Mouse (Mus musculus) forelimb bud, embryonic 11.5 days (tissue): ENCODE measurements around the gene Alas2.

Experiments
- DNase-seq: peaks from one replicate; pipeline ENCODE4 v3.0.0-alpha.2; 2012; ENCODE audit warnings: low read depth, low spot score

The Alas2 gene

DNA sequence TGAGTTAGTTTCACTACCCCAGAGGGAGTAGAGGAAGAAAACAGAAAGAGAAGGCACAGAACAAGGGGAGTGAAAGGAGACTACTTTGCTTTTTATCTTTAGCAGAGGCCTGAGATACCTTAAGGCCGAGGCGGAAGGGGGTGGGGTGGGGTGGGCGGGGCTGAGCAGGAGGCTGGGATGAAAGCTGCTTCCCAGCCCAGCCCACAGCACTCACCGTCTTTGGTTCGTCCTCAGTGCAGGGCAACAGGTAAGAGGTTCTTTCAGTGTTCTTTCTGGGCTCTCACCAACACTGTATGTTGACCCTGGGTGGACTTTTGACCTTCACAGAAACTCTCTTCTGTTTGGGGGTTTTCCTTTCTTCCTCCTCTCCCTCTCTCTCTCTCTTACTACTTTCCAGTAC, at the start of gene Alas2:
Alas2 (plus strand) TSS at position 137 of the 400 bp plus-strand sequence.
- no peak for DNase-seq

DNA sequence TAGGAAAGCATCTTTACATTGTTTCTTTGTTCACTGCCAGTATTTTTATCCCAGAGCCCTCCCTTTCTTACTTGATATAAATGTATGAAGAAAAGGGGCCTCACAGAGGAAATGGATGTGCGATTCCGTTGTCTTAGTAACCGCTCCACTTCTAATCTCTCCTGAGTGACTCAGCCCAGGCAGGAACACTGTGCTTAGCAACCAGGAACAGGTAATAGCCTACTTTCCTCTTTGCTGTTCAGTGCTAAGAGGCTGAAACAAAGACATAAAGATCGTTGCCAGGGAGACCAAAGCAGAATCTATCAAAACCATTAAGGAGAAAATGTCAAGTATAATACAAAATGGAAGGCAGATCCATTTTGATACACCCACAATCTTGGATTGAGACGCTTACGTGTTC, 38.5 kb upstream of the Alas2 start:
- DNase-seq = no peak

- peak; percentile 49 for DNase-seq
These were observed 36.5 kb upstream of the Alas2 start for GRCm38 (mm10) chrX:150510631-150511030.

DNA sequence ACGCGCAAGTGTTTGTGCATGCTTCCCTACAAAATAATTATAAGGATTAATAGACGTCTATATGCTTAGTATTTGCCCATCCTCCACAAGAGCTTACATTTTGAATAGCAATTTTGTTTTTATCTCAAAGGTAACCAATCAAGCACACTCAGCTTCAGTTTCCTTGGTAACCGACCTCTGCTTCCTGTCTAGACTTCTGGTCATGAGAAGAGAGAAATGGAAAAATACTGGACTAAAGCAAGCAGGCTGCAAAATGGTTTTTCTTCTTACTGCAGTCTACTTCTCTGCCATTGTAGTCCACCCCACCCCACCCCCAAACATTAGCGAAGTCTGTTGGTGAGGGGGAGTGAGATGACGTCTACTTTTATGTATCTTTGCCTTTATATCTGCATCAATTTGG, 35.9 kb upstream of the Alas2 start:
- peak; percentile 29 for DNase-seq

DNA sequence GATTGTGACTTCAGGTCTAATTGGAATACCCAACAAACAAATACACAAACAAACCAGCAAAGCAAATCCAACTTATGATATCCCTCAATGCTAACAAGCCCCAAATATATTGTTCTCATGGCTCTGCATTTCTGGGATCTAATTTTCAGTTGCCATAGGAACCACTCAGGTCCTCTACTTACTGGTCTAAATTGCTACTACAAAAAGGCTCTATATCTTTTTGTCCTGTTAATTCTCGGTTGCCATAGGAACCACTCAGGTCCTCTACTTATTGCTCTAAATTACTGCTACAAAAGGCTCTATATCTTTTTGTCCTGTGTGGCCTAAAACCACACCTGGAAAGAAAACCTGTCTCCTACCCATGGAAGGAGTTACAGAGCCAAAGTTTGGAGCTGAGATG, 33.0 kb upstream of the Alas2 start:
- no peak for DNase-seq

GRCm38 (mm10) chrX:150516015-150516414, 31.2 kb upstream of the Alas2 start:
- DNase-seq = no peak

GRCm38 (mm10) chrX:150516477-150516876, 30.7 kb upstream of the Alas2 start:
- DNase-seq = no peak

DNA sequence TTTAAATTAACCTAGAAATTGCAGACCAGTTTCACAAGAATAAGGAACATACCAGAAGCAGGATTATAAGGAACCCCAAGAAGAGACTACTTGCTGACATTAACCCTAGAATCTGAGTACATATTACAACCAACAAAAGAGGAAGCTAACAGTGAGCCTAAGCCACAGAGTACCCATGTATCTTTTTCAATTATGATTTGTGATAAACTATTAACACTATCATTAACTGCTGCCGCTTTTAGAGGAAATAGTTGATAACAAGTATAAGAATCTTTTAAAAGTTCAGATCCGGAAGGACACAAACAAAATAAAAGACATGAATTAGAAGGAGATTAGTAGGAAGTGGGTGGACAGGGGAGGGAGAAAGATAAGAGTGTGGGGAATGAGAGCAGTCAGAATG, 7.1 kb upstream of the Alas2 start:
- DNase-seq = no peak

DNA sequence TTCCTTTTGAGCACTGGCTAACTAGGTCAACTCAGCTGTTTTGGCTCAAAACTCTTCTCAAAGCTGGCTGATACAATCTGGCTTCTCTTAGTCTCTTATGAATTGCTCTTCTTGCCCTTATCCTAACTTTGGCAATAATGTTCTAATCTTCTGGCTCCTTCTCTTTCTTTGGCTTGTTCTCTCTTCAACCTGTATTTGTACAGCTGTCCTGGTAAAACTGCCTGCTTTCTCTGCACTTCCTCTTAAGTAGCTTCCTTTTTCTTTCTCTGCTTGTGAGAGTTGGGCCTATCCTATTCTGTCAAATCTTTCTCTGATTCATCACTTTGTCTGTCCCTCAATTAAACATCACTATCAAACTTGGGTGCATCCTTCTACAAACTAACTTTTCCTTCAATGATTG, 5.5 kb upstream of the Alas2 start:
- no peak for DNase-seq

GRCm38 (mm10) chrX:150549639-150550038, 2.5 kb downstream of the Alas2 start:
- DNase-seq = no peak

DNA sequence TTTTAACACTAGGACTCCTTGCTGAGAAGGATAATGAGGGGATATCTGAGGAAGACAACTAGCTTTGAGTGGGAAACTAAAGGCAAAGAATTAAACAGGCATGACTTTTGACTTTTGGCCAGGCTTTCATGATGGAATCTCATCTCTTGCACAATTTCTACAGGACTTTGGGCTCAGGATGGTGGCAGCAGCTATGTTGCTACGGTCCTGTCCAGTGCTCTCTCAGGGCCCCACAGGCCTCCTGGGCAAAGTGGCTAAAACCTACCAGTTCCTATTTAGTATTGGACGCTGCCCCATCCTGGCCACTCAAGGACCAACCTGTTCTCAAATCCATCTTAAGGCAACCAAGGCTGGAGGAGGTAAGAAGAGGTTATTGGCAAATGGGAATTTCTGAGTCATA, 4.8 kb downstream of the Alas2 start:
- no peak for DNase-seq

DNA sequence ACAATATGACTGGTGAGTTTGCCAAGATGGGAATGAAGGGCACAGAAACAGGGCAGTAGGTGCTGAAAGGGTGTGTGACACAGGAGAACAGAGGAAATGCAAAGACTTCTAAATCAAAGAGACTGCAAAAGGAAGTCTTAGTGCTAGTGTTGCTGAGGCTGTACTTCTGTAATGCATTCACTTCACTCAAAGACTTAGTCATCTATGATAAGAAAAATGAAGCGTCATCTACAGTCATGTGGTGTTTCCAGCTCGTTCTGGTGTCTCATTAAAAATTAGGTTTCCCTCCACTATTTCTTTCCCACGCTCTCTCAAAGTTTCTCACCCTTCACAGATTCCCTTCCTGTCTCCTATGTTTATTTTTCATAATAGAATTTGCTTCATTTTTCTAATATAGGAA, 6.9 kb downstream of the Alas2 start:
- no peak for DNase-seq

GRCm38 (mm10) chrX:150564644-150565357, 17.6 kb downstream of the Alas2 start:
- DNase-seq = no peak

- no peak for DNase-seq
These were observed 34.7 kb downstream of the Alas2 start for GRCm38 (mm10) chrX:150581921-150582320.

DNA sequence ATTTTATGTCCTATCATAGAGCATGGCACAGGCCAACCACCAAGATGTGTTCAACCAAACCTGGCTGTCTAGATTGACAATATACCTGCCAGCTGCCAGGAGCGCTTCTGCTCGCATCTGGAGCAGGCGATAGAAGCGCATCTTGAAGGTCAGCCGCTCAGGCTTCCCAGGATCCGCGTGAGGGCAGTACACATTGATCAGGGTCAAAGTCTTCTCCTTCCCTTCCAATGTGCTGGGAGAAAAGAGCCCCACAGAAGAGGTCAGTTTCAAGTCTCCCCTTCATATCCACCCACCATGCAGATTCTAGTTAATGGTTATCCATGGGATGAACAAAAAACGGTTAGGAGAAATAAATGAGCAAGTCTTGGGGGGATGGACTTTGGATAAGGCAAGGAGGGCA, 37.9 kb downstream of the Alas2 start:
- no peak for DNase-seq

DNA sequence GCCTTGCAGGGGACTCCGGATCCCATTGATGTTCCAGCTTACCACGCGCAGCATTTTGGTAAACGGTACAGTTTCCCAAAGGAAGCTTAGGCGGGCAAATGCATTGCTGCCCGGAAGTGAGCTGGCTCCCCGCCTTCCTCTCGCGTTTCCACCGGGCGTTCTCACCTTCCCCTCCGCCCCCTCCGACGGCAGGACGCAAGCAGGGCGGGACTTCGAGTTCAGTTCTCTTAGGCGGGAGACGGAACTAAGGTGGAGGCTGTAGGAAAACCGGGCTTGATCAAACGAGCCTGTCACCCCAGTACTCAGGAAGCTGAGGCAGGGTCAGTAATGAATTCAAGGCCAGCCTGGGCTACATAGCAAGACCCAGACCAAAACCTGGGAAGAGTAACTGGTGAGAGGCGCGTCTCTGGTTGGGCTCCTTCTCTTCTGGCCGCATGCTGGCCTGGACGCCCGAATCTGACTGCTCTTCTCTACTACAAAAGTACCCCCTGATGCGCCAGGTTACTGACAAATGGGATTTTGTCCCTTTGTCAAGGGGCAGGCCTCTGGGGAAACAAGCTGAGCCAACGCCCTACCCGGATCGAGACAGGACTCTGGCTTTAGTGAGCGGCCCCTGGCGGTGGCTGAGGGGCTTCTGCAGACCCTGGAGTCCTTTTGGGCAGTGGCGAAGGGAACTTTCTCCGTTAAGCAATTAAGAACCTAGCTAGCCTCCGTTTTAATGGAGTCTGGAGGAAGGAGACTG, 41.0 kb downstream of the Alas2 start, which contains the start of gene Pfkfb1:
Pfkfb1 (plus strand) TSS at position 207 of the 742 bp plus-strand sequence.
- peak; percentile 77 for DNase-seq

- no peak for DNase-seq
These were observed 42.5 kb downstream of the Alas2 start, which contains the start of gene Apex2 for GRCm38 (mm10) chrX:150589696-150590095. Apex2 (minus strand) TSS chrX:150589868.

- DNase-seq = no peak
These were observed 46.3 kb downstream of the Alas2 start for GRCm38 (mm10) chrX:150593266-150594035.

GRCm38 (mm10) chrX:150594176-150594575, 47.0 kb downstream of the Alas2 start:
- DNase-seq = no peak

- DNase-seq = no peak
These were observed 48.0 kb downstream of the Alas2 start for GRCm38 (mm10) chrX:150595016-150595760.

DNA sequence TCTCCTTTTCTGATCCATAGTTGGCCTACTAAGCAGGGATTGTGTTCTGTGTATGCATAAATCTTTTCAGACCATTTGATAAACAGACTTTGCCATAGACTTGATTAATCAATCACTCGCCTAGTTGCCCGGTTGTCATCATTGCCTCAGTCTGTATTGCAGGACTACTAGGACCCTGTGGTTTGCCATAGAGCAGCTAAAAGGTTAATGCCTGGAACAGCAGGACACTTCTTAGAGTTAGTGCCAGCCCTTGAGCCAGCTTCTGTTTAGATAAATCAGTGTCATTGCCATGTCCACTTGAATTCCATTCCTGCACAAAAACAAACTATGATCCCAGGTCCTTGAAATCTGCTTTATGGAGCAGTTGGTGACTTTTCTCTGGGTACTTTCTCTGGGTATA, 51.7 kb downstream of the Alas2 start:
- DNase-seq = no peak
